Mouse (Mus musculus): ENCODE results near the gene Hbb-bt. TPM values are rescaled to one million over a fixed set of nuclear protein-coding genes. Genes with fewer than 3 reads are reported as not detected.

Hbb-bt gene
- total and polyA plus RNA-seq, 3 experiments: 118 to 120 TPM; not detected in 1

DNA sequence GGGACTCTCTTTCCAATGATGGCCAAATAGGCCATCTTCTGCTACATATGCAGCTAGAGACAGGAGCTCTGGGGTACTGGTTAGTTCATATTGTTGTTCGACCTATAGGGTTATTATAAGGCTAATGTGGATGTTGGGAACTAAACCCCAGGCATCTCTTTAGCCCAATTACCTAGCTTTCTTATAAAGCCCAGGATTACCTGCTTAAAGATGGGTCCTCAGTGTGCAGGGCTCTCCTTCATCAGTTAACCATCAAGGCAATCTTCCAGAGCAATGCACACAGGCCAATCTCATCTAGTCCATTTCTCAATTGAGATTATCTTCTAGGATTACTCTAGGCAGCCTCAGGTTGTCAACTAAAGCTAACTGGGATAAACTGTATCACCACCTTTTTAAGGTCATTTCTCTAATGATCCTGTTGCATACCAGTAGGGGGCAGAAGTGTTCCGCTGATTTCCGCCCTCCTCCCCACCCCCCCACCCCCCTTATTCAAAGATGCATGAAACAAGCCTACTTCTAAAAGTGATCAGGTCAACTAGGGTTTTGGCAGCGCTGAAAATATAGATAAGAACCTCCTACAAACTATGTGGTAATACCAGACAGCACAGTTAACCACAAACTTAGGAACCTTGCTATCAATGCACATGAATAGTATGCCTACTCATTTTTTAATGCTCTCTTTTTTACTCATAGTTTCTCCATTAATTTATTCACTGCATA, 21.0 kb downstream of the Hbb-bt start (continued):
- TF ChIP-seq TCF12 (IDR thresholded peaks at IDR 0.05; ENCODE audit: low read depth, low read length) (0 out of 2 replicates have a peak, but pooled peaks have one; percentile 57), POLR2AphosphoS5 (IDR thresholded peaks at IDR 0.05; ENCODE audit: borderline replicate concordance, low read depth, low read length) (no peak), NELFE (IDR thresholded peaks at IDR 0.05; ENCODE audit: low read depth, low read length) (no peak), ELF1 (IDR thresholded peaks at IDR 0.05; ENCODE audit: low read depth, low read length) (no peak), SIN3A (IDR thresholded peaks at IDR 0.05; ENCODE audit: low read length) (peak; percentile 60), ZC3H11A (IDR thresholded peaks at IDR 0.05; ENCODE audit: low read depth, low read length) (peak; percentile 63), MYB (IDR thresholded peaks at IDR 0.05; ENCODE audit: low read depth, low read length) (no peak), SMC3 (IDR thresholded peaks at IDR 0.05; ENCODE audit: low read depth, low read length) (peak; percentile 74)

DNA sequence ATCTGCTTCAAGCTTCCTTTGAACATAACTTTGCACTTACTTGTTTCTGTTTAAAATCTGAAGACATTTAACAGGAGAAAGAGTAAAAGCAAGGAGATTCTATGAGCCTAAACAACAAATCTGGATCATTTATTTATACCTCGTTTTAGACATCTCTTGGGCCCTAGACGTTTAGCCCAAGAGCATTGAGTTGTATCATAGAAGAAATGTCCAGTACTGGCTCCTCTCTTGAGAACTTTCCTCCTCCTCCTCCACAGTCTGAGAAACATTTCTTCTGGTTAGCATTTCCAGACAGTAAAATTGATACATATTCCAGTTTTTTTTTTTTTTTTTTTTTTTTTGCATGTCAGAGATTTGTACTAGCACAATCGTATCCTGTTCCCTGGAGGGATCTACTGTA, 22.1 kb downstream of the Hbb-bt start, which contains the start of gene Olfr67:
Gene Olfr67 (minus strand): TSS at position 101 of the 400 bp plus-strand sequence.
- H3K9ac ChIP-seq (ENCODE audit: control insufficient read depth, low read depth, low read length, poor library complexity, severe bottlenecking): no peak within 1 kb of the TSS
- H3K4me3 ChIP-seq (ENCODE audit: control insufficient read depth in 1 of 2, insufficient read depth in 1 of 2, low read depth in 2 of 2, low read length in 2 of 2): no peak within 1 kb of the TSS
- no peaks in the 10 kb centered on the region for H3K4me1 ChIP-seq (ENCODE audit: control insufficient read depth in 1 of 2, insufficient read depth in 2 of 2, low read length in 2 of 2)
- no peaks in the 10 kb centered on the region for H3K9me3 ChIP-seq (replicated peaks; ENCODE audit: insufficient read depth, low read length)
- no peaks in the 10 kb centered on the region for H3K79me2 ChIP-seq (ENCODE audit: control insufficient read depth, insufficient read depth, low read length, poor library complexity)
- no peaks in the 10 kb centered on the region for H3K27me3 ChIP-seq (ENCODE audit: control insufficient read depth in 1 of 2, insufficient read depth in 2 of 2, low read length in 2 of 2)
- no peak for DNase-seq (ENCODE audit: low read depth, low spot score)
- no peaks in the 10 kb centered on the region for H3K36me3 ChIP-seq (ENCODE audit: control insufficient read depth in 1 of 2, insufficient read depth in 2 of 2, low read length in 2 of 2)
- TF ChIP-seq ZC3H11A (IDR thresholded peaks at IDR 0.05; ENCODE audit: low read depth, low read length): no peak
- TF ChIP-seq KAT2A (conservative IDR thresholded peaks at IDR 0.05; ENCODE audit: low read depth, low read length): no peak
- no peak for TF ChIP-seq MXI1 (IDR thresholded peaks at IDR 0.05; ENCODE audit: low read depth, low read length)
- TF ChIP-seq ZKSCAN1 (IDR thresholded peaks at IDR 0.05; ENCODE audit: low read depth, low read length): no peak
- no peak for TF ChIP-seq MYB (IDR thresholded peaks at IDR 0.05; ENCODE audit: low read depth, low read length)
- TF ChIP-seq MEF2A (IDR thresholded peaks at IDR 0.05; ENCODE audit: extremely low read depth, insufficient replicate concordance, low read depth, low read length, poor library complexity, severe bottlenecking): no peak
- no peak for TF ChIP-seq POLR2AphosphoS2 (IDR thresholded peaks at IDR 0.05; ENCODE audit: low read length)
- no peak for TF ChIP-seq JUND (IDR thresholded peaks at IDR 0.05; ENCODE audit: low read depth, low read length)
- no peak for TF ChIP-seq MAZ (IDR thresholded peaks at IDR 0.05; ENCODE audit: low read depth, low read length)
- TF ChIP-seq POLR2AphosphoS5 (IDR thresholded peaks at IDR 0.05; ENCODE audit: borderline replicate concordance, low read depth, low read length): no peak
- TF ChIP-seq MAFK (IDR thresholded peaks at IDR 0.05; ENCODE audit: borderline replicate concordance, low read depth, low read length): no peak
- no peak for TF ChIP-seq CHD1 (IDR thresholded peaks at IDR 0.05; ENCODE audit: low read depth, low read length)
- TF ChIP-seq RCOR1 (IDR thresholded peaks at IDR 0.05; ENCODE audit: low read depth, low read length): no peak
- no peak for TF ChIP-seq BHLHE40 (IDR thresholded peaks at IDR 0.05; ENCODE audit: borderline replicate concordance, low read depth, low read length)
- TF ChIP-seq NELFE (IDR thresholded peaks at IDR 0.05; ENCODE audit: low read depth, low read length): no peak
- no peak for TF ChIP-seq CTCF (IDR thresholded peaks at IDR 0.05 in 2 of 3, conservative IDR thresholded peaks at IDR 0.05 in 1 of 3; ENCODE audit: control insufficient read depth in 1 of 3, insufficient read depth in 1 of 3, low read depth in 2 of 3, low read length in 3 of 3, poor library complexity in 1 of 3, severe bottlenecking in 1 of 3)
- no peak for TF ChIP-seq SMC3 (IDR thresholded peaks at IDR 0.05; ENCODE audit: low read depth, low read length)
- TF ChIP-seq EP300 (IDR thresholded peaks at IDR 0.05; ENCODE audit: low read depth in 1 of 2, low read length in 2 of 2): no peak
- no peak for TF ChIP-seq HCFC1 (IDR thresholded peaks at IDR 0.05; ENCODE audit: low read depth, low read length)
- no peak within 1 kb of the TSS for H3K27ac ChIP-seq (ENCODE audit: control insufficient read depth, low read depth, low read length)
